Mouse (Mus musculus): ENCODE measurements around the gene Rpp25l.
"Not testable (repeated sequence)": the region's sequence is repeated elsewhere in the genome, so short reads cannot be mapped to it uniquely, and the experiment has no call there.

The Rpp25l gene

DNA sequence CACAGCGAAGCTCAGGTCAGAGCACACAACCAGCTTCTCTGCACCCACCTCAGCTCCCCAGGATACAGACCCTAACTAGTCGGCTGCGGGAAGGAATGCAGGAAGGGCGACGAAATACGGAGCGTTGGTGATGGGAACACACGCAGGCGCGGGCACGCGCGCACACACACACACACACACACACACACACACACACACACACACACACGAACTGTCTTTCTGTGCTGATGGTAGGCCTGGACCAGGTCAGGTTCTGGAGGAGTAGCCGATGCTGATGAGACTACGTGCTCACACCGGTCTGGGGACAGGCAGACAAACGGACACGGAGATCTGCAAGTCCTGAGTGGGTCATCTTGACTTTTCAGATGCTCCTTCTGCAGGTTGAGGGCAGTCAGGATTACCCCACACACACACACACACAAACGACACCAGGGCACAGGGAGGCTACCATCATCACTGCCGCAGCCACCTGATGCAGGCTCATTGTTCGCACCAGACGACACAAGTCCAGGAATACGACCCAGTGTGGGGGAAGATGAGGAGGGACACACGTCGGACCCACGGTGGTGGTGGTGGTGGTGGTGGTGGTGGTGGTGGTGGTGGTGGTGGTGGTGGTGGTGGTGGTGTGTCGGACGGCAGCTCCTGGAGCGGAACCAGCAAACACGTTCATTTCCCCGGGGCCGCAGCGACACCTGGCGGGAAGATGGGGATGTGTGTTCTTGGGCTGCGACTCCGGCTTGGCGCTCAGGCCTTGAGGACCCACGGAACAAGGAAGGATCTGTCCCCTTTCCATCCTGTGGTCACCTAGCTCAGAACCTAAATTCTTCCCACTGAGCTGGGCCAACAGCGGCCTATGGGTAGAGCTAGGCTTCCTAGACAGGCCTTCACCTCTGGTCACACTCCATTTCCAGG is 16.1 kb downstream of the Rpp25l start, which contains the start of gene Cntfr:
Gene Cntfr, minus strand, starts transcription at position 160 of the 912 bp plus-strand sequence.
- DNase-seq (ENCODE audit: low spot score): not testable (repeated sequence)

DNA sequence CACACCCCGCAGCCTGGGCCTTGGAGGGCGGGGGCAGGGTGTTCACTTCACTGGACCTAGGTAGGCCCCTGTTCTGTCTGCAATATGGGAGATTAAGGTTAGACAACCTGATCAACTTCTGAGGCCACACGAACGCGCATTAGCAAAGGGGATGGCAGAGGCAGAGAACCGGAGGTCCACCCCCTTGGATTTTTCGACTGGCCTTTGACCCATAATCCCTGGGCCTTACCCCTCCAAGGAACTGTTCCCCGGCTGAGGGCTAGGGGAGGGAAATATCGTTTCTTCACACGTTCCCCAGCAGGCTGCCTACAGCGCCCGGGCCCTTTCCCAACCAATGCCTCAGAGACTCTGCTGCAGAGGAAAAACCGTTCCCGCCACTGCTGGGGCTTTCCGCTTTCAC is 16.9 kb downstream of the Rpp25l start:
- DNase-seq (ENCODE audit: low spot score): not testable (repeated sequence)

DNA sequence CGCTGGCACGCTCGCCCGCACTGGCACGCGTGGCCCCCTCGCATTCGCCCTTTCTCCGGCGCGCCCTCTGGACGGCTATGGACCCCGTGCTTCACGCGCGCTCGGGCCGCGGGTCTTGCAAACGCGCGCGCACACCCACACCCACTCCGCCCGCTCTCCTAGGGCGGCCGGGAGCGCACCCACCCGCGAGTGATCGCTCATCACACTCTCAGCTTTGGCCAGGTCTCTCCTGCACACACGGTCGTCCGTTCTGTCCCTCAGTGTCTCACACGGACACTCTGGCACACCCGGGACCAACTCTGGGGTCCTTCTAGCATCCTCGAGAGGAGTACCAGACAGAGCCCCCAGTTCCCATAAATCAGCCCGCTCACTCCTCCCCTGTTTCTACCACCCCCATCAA is 17.5 kb downstream of the Rpp25l start:
- not testable (repeated sequence) for DNase-seq (ENCODE audit: low spot score)

DNA sequence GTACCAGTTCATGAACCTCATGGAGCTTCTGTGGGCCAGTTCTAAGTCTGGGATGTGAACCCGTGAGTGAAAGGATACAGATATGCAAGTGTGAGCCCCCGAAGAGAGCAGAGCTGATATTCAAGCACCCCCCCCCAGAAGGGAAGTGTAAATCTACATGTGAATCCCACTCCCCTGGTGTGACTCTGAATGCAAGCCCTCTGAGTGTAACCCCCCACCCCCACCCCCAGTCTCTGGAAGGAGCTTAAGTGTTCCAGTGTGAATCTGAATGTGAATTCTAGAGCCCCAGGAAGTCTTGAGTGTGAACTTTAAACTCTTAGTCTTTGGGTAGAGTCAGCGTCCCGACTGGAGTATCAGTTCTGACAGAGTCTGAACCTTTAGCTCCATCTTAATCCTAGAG is 19.8 kb downstream of the Rpp25l start:
- DNase-seq (ENCODE audit: low spot score): not testable (repeated sequence)

DNA sequence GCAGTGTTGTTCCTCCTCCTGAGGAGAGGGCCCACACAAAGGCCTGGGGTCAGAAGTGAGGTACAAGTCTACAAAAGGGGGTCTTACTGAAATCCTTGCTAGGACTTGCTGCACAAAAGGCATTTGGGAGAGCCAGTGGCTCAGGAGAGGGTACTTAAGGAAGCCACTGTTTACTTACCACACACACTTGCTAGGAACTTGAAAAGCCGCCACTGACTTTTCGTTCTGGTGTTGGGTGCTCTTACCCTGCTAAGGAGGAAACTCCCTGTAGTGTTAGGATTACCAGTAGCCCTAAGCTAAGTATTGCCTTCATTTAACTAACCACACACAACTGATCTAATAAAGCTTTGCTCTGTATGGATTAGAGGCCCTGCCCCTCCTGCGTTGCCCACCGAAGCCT is 23.3 kb downstream of the Rpp25l start:
- DNase-seq (ENCODE audit: low spot score): not testable (repeated sequence)

DNA sequence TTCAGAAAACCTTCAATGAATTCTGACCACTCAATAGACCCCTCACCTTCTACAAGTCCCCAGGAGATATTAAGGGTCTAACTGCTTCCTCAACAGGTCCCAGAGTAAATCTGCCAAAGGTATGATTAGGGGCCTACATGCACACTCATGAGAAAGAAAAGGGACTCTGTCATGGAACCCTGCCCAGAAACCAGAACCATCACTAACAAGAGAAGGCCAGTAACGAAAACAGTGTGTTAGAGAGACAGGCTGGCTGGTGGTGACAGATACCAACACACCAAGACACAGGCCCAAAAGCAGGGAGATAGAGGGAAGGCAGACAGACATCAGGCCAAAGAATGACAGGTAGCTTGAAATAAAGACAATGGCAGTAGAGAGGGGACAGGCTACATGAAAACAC is 24.8 kb downstream of the Rpp25l start:
- not testable (repeated sequence) for DNase-seq (ENCODE audit: low spot score)

DNA sequence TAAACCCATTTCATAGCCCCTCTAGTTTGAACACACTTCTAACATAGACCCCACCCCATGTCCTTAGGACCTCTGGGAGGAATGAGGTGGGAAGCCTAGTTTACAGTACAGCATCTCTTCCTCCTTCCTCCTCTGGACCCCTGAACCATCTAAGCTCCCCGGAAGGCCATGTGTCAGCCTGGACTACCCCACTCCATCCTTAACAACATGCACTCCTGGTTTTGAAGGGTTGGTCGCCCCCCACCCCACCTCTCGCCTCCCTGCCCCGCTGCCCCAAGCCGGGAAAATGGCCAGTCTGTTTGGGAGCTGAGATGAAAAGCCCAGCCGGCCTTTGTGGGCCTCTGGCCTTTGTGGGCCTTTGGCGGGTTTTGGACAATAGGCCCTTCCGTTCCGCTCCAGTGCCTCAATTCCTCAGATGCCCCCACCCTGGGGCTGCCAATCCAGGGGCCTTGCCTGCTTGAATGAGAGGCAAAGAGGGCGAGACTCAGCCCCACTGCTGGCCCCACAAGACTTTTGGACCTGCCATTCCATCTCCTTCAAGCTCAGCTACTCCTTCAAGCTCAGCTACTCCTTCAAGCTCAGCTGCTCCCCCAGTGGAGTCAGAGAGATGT is 27.3 kb downstream of the Rpp25l start:
- DNase-seq (ENCODE audit: low spot score): not testable (repeated sequence)

DNA sequence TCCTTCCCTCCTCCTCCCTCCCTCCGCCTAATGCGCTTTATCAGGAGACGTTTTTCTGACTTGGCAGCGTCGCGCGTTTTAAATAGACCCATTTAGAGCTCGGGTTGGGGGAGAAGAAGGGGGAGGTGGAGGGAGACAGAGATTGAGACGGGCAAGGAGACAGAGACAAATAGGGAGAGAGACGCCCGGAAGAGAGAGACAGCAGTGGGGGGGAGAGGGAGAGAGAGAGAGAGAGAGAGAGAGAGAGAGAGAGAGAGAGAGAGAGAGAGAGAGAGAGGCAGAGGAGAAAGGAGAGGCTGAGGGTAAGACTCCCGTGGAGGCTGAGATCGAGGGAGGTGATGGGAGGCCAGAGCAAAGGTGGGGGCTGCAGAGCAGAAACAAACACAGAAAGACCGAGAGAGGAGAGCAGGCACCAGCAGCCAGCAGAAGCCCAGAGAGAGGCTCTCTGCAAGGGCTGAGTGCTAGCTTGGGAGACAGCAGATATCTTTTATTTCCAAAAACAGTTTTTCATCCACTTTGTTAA is 28.3 kb downstream of the Rpp25l start:
- DNase-seq (ENCODE audit: low spot score): not testable (repeated sequence)

DNA sequence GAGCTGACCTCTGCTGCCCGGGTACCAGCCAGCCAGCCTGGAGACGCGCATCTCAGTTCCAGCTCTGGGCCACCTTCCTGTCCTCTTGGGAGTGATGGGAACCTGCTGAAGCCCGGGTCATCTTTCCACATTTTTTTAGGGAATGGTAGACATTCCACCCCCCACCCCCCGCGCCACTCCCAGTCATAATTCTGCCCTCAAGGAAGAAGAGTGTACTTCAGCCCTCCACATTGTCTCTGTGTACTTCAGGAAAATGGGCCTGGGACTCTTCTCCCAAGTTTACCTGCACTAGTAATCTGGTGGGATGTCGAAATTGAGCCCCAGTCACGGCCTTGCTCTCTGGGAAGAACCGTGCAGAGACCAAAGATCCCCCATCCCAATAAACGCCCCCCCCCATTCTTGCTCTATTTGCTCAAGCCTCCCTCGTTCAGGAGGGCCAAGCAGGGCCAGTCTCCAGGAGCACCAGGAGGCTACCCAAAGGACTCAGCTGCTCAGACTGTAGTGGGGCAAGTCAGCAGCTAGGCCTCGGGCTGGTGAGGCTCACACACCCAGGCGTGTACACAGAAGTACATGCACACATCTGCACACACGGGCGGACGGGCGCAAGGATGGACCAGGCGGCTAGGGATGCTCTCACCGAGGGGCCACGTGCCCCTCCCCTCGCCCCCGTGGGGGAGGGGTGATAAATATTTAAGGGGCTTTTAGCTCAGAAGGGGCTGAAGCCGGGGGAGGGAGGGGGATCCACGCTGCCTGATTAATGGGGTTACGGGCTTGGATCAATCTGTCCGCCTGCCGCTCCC is 29.0 kb downstream of the Rpp25l start:
- not testable (repeated sequence) for DNase-seq (ENCODE audit: low spot score)

DNA sequence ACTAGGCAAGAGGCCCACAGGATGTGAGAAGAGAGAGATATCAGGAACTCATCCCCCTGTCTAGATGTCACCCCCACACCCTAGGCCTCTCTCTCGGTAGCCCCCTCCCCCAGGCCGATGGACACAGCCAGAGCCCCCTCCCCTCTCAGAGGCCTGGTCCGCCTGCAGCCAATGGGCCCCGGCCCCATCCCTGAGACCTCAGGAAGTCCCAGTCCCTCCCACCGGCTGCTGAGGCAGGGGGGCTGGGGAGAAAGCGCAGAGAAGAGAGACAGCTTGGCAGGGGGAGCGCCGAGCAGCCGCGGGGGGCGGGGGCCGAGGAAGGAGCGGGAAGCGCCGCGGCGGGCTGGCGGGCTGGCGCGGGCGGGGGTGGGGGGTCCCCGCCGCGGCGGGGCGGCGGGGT is 30.0 kb downstream of the Rpp25l start:
- not testable (repeated sequence) for DNase-seq (ENCODE audit: low spot score)

DNA sequence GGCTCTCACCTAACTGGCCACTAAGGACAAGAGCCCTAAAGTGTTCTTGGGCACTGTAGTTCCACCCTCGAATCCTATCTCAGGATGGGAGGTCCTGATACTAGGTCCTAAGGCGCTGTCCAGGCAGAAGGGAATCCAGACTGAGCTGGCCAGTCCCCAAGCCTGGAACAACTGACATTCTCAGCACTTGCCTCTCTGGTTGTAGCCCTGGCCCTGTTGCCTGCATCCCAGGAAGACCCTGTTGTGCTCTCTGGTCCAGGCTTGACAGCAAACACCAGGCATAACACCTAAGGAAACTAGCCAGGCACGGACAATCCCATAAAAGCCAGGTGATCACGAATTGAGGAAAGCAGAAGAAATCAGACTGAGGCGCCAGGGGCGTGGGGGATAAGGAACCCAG is 30.5 kb downstream of the Rpp25l start:
- no peak for DNase-seq (ENCODE audit: low spot score)

DNA sequence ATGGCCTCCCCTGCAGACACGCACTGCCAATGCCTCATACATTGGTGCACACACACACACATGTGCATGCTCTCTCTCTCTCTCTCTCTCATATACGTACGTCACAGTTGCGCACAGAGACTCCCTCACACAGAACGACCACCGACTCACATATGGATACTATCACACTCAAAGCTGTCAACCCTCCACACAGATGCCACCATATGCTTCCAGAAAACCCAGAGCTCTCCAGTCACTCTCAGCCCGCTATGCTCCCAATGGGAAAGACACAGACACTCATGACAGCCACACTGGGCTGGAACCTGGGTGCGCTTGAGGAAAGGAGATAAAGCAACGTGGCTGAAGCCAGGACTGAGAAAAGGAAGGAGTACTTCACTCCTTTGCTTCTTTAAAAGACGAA is 31.4 kb downstream of the Rpp25l start:
- no peak for DNase-seq (ENCODE audit: low spot score)

DNA sequence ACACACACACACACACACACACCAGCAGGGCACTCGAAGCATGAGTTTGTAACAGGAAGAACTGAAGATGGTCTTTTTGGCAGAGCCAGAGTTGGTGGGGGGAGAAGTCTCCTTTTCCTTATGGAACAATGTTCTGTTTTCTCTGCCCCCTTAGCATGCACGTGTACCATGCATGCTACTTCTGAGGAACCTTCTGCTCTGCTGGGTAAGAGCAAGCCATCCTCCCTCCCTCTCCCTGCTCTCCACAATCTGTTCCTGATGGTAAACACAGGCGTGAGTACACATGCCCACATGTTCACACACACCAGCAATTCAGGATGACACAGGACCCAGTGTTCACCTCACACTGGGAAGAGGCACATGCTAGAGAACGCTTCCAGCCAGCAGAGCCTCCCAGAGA is 32.2 kb downstream of the Rpp25l start:
- DNase-seq (ENCODE audit: low spot score): no peak

DNA sequence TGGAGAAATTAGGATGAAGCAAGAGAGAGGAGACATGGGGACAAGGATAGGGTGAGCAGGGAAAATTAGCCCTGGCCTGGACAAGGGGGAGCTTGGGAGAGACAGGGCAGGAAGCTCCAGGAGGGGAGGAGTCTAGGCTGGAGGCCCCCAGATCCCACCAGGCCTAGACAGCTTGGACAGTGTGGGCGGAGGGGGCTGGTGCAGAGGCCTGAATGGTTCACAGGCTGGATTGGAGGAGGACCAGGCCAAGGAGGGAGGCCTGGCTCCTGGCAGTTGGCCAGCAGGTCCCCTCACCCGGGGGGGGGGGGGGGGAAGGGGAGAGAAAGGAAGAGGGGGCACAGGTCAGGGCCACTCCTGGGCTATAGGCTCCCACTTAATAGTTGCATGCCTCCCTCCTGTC is 34.0 kb downstream of the Rpp25l start:
- no peak for DNase-seq (ENCODE audit: low spot score)

DNA sequence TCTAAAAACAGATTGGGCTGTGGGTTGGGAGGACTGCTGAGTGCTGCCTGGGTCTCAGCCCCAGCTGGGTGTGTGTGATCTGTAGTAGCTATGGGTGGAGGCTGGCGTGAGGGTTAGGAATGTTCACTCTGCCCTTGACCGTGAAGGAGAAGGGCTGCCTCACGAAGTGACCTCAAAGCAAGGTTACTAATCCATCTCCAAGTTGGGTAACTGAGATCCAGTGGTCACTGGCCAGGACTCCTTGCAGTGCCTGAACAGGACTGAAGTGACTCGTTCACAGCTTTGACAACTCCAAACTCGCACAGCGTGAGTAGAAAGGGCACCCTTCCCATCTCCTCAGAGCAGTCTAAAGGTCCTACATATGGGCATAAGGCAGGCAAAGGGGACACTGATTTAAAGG is 34.5 kb downstream of the Rpp25l start:
- no peak for DNase-seq (ENCODE audit: low spot score)

DNA sequence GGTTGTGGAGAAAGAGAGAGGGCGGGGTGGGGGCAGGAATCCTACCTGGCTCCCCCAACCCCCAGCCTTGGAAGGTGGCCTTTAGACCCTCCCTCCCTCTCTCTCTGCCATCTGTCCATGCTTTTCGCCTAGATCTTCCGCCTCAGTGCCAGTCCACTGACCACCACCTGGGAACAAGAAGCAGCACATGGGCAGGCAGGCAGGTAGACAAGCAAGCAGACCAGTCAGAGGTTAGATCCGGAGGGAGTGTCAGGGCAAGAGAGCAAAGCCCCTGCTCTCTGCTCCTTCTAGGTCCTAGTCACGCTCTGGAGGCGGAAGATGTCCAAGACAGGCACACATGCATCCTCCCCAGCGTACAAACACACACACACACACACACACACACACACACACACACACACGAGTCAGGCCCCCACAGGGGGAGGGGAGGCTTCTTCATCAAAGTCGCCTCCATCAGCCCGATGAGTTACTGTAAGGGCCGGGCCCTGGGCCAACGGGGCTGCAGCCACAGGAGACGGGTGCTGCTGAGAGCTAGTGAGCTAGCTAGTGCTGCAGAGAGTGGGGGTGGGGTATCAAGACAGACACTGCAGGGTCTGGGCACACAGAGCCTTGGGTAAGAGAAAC is 36.2 kb downstream of the Rpp25l start:
- no peak for DNase-seq (ENCODE audit: low spot score)

DNA sequence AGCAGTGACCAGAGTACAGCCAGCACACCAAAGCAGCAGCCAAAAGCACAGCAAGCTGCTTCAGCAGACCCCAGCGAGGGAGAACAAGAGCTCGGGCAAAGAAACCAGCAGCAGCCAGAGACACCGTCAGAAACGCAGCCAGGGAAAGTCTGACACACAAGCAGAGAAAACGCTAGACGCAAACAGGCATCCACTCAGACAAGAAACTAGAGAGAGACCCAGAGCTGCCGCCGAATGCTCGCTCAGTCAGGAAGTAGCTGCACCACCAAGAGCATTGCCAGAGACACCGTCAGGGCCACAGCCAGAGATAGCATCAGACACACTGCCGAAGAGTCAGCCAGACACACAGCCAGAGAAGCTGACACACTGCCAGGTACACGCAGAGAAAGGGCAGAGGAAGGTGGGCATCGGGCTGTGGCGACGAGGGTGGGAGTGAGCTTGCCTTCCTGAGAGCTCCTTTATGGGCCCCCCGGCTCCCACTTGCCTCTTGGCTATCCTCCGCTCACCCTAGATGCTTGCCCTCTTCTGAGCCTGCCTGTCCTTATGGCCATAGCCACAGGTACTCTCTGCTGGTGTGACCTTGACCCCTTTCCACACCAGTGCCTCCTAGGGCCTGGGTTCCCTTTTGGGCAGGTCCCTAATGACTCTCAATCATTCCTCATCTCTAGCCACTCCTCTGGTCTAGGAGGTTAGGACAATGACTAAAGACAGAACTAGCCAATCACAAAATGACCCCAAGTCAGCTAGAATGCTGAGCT is 36.9 kb downstream of the Rpp25l start:
- no peak for DNase-seq (ENCODE audit: low spot score)

DNA sequence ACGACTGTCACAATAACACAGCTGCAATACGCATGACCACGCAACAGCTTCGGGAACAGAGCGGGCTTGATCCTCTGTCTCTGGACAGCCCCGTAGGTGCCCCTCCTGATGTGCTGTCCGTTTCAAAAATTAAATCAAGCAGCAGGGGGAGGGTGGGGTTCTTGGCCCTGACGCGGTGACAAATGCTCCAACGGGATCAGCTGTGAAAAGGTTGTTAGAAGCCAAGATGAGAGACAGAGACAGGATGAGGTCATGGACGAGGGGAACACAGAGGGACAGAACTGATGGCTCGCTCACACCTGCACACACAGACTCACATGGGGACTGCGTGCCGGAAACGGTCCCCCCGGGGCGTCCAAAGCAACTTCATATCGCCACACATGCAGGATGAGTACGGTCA is 40.1 kb downstream of the Rpp25l start:
- DNase-seq (ENCODE audit: low spot score): no peak

DNA sequence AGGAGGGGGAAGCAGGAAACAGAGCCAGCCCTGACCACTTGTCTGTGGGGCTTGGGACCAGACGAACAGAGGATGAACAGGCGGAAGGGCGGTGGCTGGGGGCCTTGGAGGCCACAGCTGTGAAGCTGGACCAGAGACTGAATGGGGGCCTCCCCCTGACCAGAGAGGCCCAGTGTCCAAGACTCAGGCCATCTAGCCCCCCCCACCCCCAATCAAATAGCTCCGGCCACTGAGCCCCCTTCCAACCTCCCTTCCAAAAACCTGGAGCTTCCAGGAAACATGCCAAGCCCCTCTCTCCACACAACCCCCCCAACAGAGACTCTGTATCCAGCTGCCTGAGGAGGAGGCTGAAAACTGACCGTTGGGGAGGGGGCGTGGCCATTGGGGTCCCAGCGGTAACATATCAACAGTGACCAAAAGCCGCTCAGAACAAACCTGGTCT is 40.8 kb downstream of the Rpp25l start:
- no peak for DNase-seq (ENCODE audit: low spot score)

DNA sequence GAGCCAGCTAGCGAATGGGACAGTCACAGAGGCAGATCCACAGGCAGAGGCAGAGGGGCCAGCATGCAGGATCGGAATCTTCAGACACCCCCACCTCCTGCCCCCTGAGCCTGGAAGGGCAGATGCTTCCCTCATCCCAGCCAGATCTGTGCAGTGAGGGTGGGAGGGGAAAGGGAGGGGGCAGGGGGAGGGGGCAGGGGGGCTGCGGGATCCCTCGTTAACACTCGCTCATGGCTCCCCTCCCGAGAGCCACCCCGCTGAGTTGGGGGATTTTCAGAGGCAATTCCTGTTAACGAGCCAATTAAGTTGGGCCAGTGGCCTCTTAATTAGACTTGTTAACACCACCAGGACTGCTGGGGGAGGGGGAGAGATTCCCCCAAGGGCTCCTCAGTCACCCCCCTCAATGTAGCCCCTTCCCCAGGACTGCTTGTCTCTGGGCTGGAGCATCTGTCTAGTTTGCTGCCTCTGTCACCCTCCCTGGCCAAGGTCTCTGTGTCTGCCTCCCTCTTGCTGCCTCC is 41.3 kb downstream of the Rpp25l start:
- no peak for DNase-seq (ENCODE audit: low spot score)

DNA sequence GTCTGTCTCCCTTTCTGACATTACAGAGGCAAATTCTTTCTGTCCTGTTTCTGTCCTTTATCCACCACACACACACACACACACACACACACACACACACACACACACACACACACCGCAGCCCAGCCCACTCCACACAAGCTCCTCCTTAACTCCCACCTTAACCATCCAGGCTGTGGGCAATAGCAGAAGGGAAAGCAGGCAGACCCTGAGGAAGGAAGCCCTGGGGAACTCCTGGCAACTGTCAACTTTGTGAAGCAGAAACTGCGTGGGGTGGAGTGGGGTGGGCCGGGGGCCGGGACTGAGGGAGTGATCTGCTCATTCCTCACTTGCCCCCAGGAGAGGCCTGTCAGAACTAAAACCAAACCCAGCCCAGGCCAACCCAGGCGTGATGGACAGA is 41.8 kb downstream of the Rpp25l start:
- no peak for DNase-seq (ENCODE audit: low spot score)
